Mouse (Mus musculus): ENCODE measurements around the gene Herc2. TPM values are rescaled to one million over a fixed set of nuclear protein-coding genes. Genes with fewer than 3 reads are reported as not detected.

The Herc2 gene
- polyA plus RNA-seq, 1 experiment from 2014 or later, result 8.8 TPM

GRCm38 (mm10) chr7:56023586-56023985 is 26.4 kb upstream of the Herc2 start:
- no peak overlapping the region for H3K27ac ChIP-seq (ENCODE audit: low read depth)
- no peak for ATAC-seq
- H3K36me3 ChIP-seq (replicated peaks; ENCODE audit: insufficient read depth, low read length), result no peaks in the 10 kb centered on the region
- 94% methylated on average over 3 of the region's 3 CpGs for WGBS (ENCODE audit: insufficient replicate concordance)
- TF ChIP-seq EP300 (IDR thresholded peaks at IDR 0.05; ENCODE audit: low read depth) (no peak), CTCF (IDR thresholded peaks at IDR 0.05; ENCODE audit: low read depth) (no peak)
- no peak overlapping the region for H3K4me3 ChIP-seq (ENCODE audit: low read depth, low read length)
- H3K4me1 ChIP-seq (ENCODE audit: insufficient read depth), result peaks cover 4% of the 10 kb centered on the region; the same call in 1 of the 2 replicates
- H3K4me2 ChIP-seq (ENCODE audit: low read depth, low read length), result no peak overlapping the region
- no peaks in the 10 kb centered on the region for H3K9me3 ChIP-seq (ENCODE audit: low read length)
- H3K9ac ChIP-seq (replicated peaks), result no peak overlapping the region
- DNase-seq, result no peak
- no peaks in the 10 kb centered on the region for H3K27me3 ChIP-seq (ENCODE audit: insufficient read depth, low read length)

- 19% methylated on average over 5 of the region's 5 CpGs for WGBS (ENCODE audit: insufficient replicate concordance)
- H3K27ac ChIP-seq (ENCODE audit: low read depth), result no peak overlapping the region
- no peak overlapping the region for H3K9ac ChIP-seq (replicated peaks)
- DNase-seq (peak; percentile 90), ATAC-seq (peak; percentile 76)
- H3K36me3 ChIP-seq (replicated peaks; ENCODE audit: insufficient read depth, low read length), result no peaks in the 10 kb centered on the region
- TF ChIP-seq CTCF (IDR thresholded peaks at IDR 0.05; ENCODE audit: low read depth), result peak; percentile 99
- no peak for TF ChIP-seq EP300 (IDR thresholded peaks at IDR 0.05; ENCODE audit: low read depth)
- peaks cover 6% of the 10 kb centered on the region; the same call in 1 of the 2 replicates for H3K4me1 ChIP-seq (ENCODE audit: insufficient read depth)
- no peak overlapping the region for H3K4me2 ChIP-seq (ENCODE audit: low read depth, low read length)
- H3K9me3 ChIP-seq (ENCODE audit: low read length), result no peaks in the 10 kb centered on the region
- no peak overlapping the region for H3K4me3 ChIP-seq (ENCODE audit: low read depth, low read length)
- H3K27me3 ChIP-seq (ENCODE audit: insufficient read depth, low read length), result no peaks in the 10 kb centered on the region
Observed at GRCm38 (mm10) chr7:56042353-56042752, 7.6 kb upstream of the Herc2 start.

- Histone ChIP-seq H3K4me3 (ENCODE audit: low read depth, low read length) (no peak overlapping the region), H3K4me1 (ENCODE audit: insufficient read depth) (peaks cover 7% of the 10 kb centered on the region; the same call in 1 of the 2 replicates), H3K36me3 (replicated peaks; ENCODE audit: insufficient read depth, low read length) (no peaks in the 10 kb centered on the region), H3K4me2 (ENCODE audit: low read depth, low read length) (peak overlapping the region; percentile 36), H3K9me3 (ENCODE audit: low read length) (no peaks in the 10 kb centered on the region), H3K27me3 (ENCODE audit: insufficient read depth, low read length) (no peaks in the 10 kb centered on the region), H3K27ac (ENCODE audit: low read depth) (peak overlapping the region; percentile 48), H3K9ac (replicated peaks) (0 out of 2 replicates have a peak overlapping the region, but pooled peaks have one; percentile 26)
- DNase-seq (no peak), ATAC-seq (peak; percentile 64)
- TF ChIP-seq EP300 (IDR thresholded peaks at IDR 0.05; ENCODE audit: low read depth), result peak; percentile 96
- TF ChIP-seq CTCF (IDR thresholded peaks at IDR 0.05; ENCODE audit: low read depth), result no peak
- 55% methylated on average over 4 of the region's 4 CpGs for WGBS (ENCODE audit: insufficient replicate concordance)
Observed at GRCm38 (mm10) chr7:56043577-56044266, 6.3 kb upstream of the Herc2 start.

GRCm38 (mm10) chr7:56044267-56044629 is 5.7 kb upstream of the Herc2 start:
- Histone ChIP-seq H3K9ac (replicated peaks) (no peak overlapping the region), H3K27ac (ENCODE audit: low read depth) (no peak overlapping the region), H3K4me2 (ENCODE audit: low read depth, low read length) (no peak overlapping the region), H3K4me1 (ENCODE audit: insufficient read depth) (peaks cover 12% of the 10 kb centered on the region), H3K27me3 (ENCODE audit: insufficient read depth, low read length) (no peaks in the 10 kb centered on the region), H3K36me3 (replicated peaks; ENCODE audit: insufficient read depth, low read length) (no peaks in the 10 kb centered on the region), H3K4me3 (ENCODE audit: low read depth, low read length) (no peak overlapping the region), H3K9me3 (ENCODE audit: low read length) (no peaks in the 10 kb centered on the region)
- DNase-seq (no peak), ATAC-seq (no peak)
- WGBS (ENCODE audit: insufficient replicate concordance), result 66% methylated on average over 3 of the region's 3 CpGs
- TF ChIP-seq CTCF (IDR thresholded peaks at IDR 0.05; ENCODE audit: low read depth), result no peak
- no peak; the same call in 1 of the 2 replicates for TF ChIP-seq EP300 (IDR thresholded peaks at IDR 0.05; ENCODE audit: low read depth)

GRCm38 (mm10) chr7:56047178-56047577 is 2.8 kb upstream of the Herc2 start:
- 77% methylated on average over 1 of the region's 1 CpGs for WGBS (ENCODE audit: insufficient replicate concordance)
- H3K36me3 ChIP-seq (replicated peaks; ENCODE audit: insufficient read depth, low read length), result no peaks in the 10 kb centered on the region
- no peak overlapping the region for H3K9ac ChIP-seq (replicated peaks)
- ATAC-seq (no peak), DNase-seq (no peak)
- TF ChIP-seq CTCF (IDR thresholded peaks at IDR 0.05; ENCODE audit: low read depth), result no peak
- TF ChIP-seq EP300 (IDR thresholded peaks at IDR 0.05; ENCODE audit: low read depth), result no peak
- no peak overlapping the region for H3K4me3 ChIP-seq (ENCODE audit: low read depth, low read length)
- H3K27ac ChIP-seq (ENCODE audit: low read depth), result no peak overlapping the region
- H3K4me2 ChIP-seq (ENCODE audit: low read depth, low read length), result no peak overlapping the region
- H3K9me3 ChIP-seq (ENCODE audit: low read length), result no peaks in the 10 kb centered on the region
- H3K4me1 ChIP-seq (ENCODE audit: insufficient read depth), result peaks cover 19% of the 10 kb centered on the region
- H3K27me3 ChIP-seq (ENCODE audit: insufficient read depth, low read length), result no peaks in the 10 kb centered on the region

GRCm38 (mm10) chr7:56050487-56050911 is 503 bp downstream of the Herc2 start:
- DNase-seq (peak; percentile 49), ATAC-seq (peak; percentile 15)
- Histone ChIP-seq H3K36me3 (replicated peaks; ENCODE audit: insufficient read depth, low read length) (0 out of 2 replicates have a peak, but pooled peaks cover 3% of the 10 kb centered on the region), H3K4me3 (ENCODE audit: low read depth, low read length) (peak overlapping the region; percentile 76), H3K9me3 (ENCODE audit: low read length) (no peaks in the 10 kb centered on the region), H3K4me1 (ENCODE audit: insufficient read depth) (peaks cover 18% of the 10 kb centered on the region), H3K4me2 (ENCODE audit: low read depth, low read length) (peak overlapping the region; percentile 82), H3K9ac (replicated peaks) (peak overlapping the region; percentile 88), H3K27ac (ENCODE audit: low read depth) (peak overlapping the region; percentile 97), H3K27me3 (ENCODE audit: insufficient read depth, low read length) (no peaks in the 10 kb centered on the region)
- WGBS (ENCODE audit: insufficient replicate concordance), result under 1% methylated on average over 18 of the region's 18 CpGs
- no peak for TF ChIP-seq EP300 (IDR thresholded peaks at IDR 0.05; ENCODE audit: low read depth)
- TF ChIP-seq CTCF (IDR thresholded peaks at IDR 0.05; ENCODE audit: low read depth), result no peak

Data from liver, postnatal 0 days (tissue).